14 mouse cellular contexts compared by ENCODE assay signal in the genomic region with DNA sequence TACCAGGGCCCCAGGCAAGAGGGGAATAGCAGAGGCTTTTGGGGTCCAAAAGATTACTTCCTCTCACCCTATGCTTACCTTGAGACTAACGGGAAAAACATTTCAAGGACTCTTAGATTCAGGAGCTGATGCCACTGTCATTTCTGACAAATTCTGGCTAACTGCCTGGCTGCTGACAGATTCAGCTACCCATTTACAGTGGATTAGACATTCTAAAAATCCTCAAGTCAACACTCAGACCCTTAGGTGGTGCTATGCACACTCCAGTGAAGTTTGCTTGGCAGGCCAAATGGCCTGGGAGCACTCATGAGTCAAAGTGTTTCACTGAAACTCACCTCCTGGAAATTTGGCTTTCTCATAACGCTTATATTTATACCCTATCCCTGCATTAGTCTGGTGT. TPM values are rescaled to one million over a fixed set of nuclear protein-coding genes. Genes with fewer than 3 reads are reported as not detected.
A peak's percentile ranks its signal among the peaks of the same experiment; 100 is the strongest.
DNase-seq lines count a peak whose midpoint lies in the region.
"Had no signal": no experiment of that assay in that cellular context is flagged by ENCODE, and none has a peak within 500 bp of the region (broad histone marks: within the 10 kb centered on the region; RNA-seq: fewer than 3 reads in every experiment).

No protein-coding gene starts in this region.

- DNase-seq in cerebellum, postnatal 10 days, result peak; percentile 5 to 9
- DNase-seq in cerebellum, postnatal 14 days, result no peak
- peak; percentile 4 to 7 for DNase-seq in layer of hippocampus, adult 18-20 months (ENCODE audit: low spot score in 2 of 2)
- DNase-seq in layer of hippocampus, postnatal 10 days (ENCODE audit: low spot score in 2 of 2), result no peak
- peak; percentile 53 to 59 for DNase-seq in kidney, postnatal 25 days
- no peak for DNase-seq in gastrocnemius, postnatal 14 days
- no peak for DNase-seq in embryo, embryonic 10.5 days (ENCODE audit: low spot score)
- DNase-seq: B cell, adult 2 months; cerebellum, adult 2 months; gastrocnemius, postnatal 25 days; liver, postnatal 0 days had no signal

- intact Hi-C loops in gastrocnemius, postnatal 14 days (cut with DNase I; ENCODE audit: low total_unique reads), result no loop called here

RNA-seq across cellular contexts. Expression of a gene that starts 1.9 kb away (rescaled TPM):
- not detected for total RNA-seq in layer of hippocampus, adult 18-20 months (2021)
- under 1 TPM in 1 of 2 experiments, not detected in 1; 0.09 TPM for total RNA-seq in layer of hippocampus, postnatal 10 days (2021)
- not detected for total RNA-seq in gastrocnemius, postnatal 14 days (2021)
- total RNA-seq: gastrocnemius, postnatal 25 days; left cerebral cortex, postnatal 14 days; megakaryocyte-erythroid progenitor cell, adult 5-6 weeks had no signal

RNA-seq across cellular contexts. Expression of a gene that starts 36.6 kb away (rescaled TPM):
- not detected for total RNA-seq in layer of hippocampus, adult 18-20 months (2021)
- not detected for total RNA-seq in layer of hippocampus, postnatal 10 days (2021)
- not detected for total RNA-seq in gastrocnemius, postnatal 14 days (2021)
- total RNA-seq: gastrocnemius, postnatal 25 days; layer of hippocampus, postnatal 14 days; left cerebral cortex, postnatal 14 days; megakaryocyte-erythroid progenitor cell, adult 5-6 weeks had no signal

Comparison
In these comparisons a context has a peak if more than half of its experiments do, and no peak if none do; other contexts are left out.
1. DNase-seq: peak in cerebellum, postnatal 10 days (2 of 2), layer of hippocampus, adult 18-20 months (2 of 2) and kidney, postnatal 25 days (2 of 2); none in cerebellum, postnatal 14 days (0 of 2), layer of hippocampus, postnatal 10 days (0 of 2), gastrocnemius, postnatal 14 days (single experiment) and embryo, embryonic 10.5 days (single experiment).